Mouse (Mus musculus) Patski (cell line): ENCODE measurements at regions not wholly inside any gene's neighbourhood (a gene's known extent, or its start where the extent isn't known, plus 50 kb on each side); places are given as distances from the start of the nearest gene placed in this dataset.

Experiments
- ATAC-seq: fragments of 100-300 bp; one replicate; pipeline ENCODE4 v1.8.0; 2021
- CTCF ChIA-PET: fragments of 350-600 bp; sonication (Branson Sonifier 250); formaldehyde crosslinking; loops from one replicate; lab custom pipeline; 2022; ENCODE audit warnings: inconsistent platforms; lab: Charles Lee
- POLR2A ChIA-PET: fragments of 350-600 bp; sonication (Branson Sonifier 250); formaldehyde crosslinking; loops from one replicate; lab custom pipeline; 2022; ENCODE audit warnings: antibody characterized with exemption, inconsistent platforms; lab: Charles Lee
- DNase-seq: peaks from one replicate; pipeline ENCODE4 v3.0.0-alpha.2; 2011; ENCODE audit warnings: low read depth, low spot score
- H3K27me3 ChIP-seq: fragments of 371-371 bp; one replicate; pipeline ENCODE4 v1.5.1; 2021
- CTCF ChIP-seq: fragments of 100-300 bp; IDR thresholded peaks from one replicate; pipeline ENCODE4 v1.5.1; 2021
- in situ Hi-C: fragments of 300-500 bp; cut with MboI; formaldehyde crosslinking; loops from 3 replicates; pipeline ENCODE4 v1.11.1; 2018; ENCODE audit warnings: low pct_unique_long_range_greater_than_20kb, mixed read lengths

DNA sequence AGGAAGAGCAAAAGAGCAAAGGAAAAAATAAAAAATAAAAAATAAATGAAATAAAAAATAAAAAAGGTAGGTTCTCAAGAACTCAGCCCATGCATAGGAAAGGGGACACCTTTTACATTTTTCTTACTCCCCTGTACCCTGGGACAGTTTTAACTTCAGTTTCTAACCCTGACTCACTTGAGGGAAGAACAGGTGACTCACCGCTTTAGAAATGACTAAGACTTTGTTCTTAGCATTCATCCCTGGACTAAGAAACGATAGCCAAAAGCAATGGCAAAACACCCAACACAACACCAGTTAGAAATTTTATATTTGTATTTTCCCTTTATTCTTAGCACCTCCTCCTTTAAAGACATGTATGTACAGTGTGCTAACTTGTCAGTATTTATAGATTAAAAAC lies 161.5 kb upstream of the Samsn1 start:
- no peak for TF ChIP-seq CTCF
- POLR2A ChIA-PET, result no interaction called here
- ATAC-seq, result no peak

GRCm38 (mm10) chr16:76183105-76183504 lies 161.0 kb upstream of the Samsn1 start:
- in situ Hi-C loops, result no loop called here
- ChIA-PET POLR2A (no interaction called here), CTCF (no interaction called here)
- DNase-seq (no peak), ATAC-seq (no peak)
- H3K27me3 ChIP-seq, result peaks cover 4% of the 10 kb centered on the region
- no peak for TF ChIP-seq CTCF

More for the DNA sequence above, 161.5 kb upstream of the Samsn1 start:
- peaks cover 4% of the 10 kb centered on the region for H3K27me3 ChIP-seq
- in situ Hi-C loops, result no loop called here
- CTCF ChIA-PET, result no interaction called here
- DNase-seq, result no peak

- H3K27me3 ChIP-seq, result no peaks in the 10 kb centered on the region
- in situ Hi-C loops, result no loop called here
- ChIA-PET CTCF (no interaction called here), POLR2A (no interaction called here)
- DNase-seq (no peak), ATAC-seq (no peak)
- TF ChIP-seq CTCF, result no peak
Measured at GRCm38 (mm10) chr16:76181596-76181995, 159.5 kb upstream of the Samsn1 start.

DNA sequence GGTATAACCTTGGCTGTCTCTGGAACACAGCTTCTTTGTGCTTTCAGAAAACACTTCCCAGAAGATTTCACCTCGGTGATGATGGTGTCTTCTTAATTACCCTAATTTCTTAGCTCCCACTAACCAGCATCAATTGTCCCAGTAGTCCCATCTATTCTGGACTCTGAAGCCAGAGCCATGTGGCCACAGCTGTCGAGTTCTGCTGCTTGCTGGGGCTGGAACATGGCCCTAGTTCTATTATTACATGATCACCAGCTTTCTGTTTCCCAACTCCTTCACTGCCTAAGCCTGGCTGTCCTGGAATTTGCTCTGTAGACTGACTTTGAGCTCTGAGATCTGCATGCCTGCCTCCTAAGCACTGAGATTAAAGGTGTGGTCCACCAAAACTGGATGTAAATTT lies 145.6 kb upstream of the Samsn1 start:
- POLR2A ChIA-PET, result no interaction called here
- no peaks in the 10 kb centered on the region for H3K27me3 ChIP-seq
- DNase-seq (no peak), ATAC-seq (no peak)
- TF ChIP-seq CTCF, result no peak
- CTCF ChIA-PET, result no interaction called here
- in situ Hi-C loops, result no loop called here

DNA sequence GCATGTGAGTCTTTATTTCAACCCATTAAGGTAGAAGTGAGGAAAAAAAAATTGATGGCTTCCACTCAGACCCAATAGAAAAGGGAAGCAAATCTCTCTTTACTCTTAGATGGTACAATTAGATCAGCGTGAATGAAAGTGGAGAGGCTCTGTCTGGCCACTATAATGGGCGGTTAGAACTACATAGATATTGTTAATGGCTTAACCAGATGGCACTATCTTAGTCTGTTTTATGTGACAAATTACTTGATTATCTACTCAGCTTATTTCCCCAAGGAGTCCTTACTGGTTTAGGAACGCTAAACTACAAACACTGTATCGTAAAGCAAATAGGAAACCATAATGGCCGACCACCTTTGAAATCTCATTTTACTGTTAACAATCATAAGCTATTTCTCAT lies 138.8 kb upstream of the Samsn1 start:
- CTCF ChIA-PET, result no interaction called here
- POLR2A ChIA-PET, result no interaction called here

DNA sequence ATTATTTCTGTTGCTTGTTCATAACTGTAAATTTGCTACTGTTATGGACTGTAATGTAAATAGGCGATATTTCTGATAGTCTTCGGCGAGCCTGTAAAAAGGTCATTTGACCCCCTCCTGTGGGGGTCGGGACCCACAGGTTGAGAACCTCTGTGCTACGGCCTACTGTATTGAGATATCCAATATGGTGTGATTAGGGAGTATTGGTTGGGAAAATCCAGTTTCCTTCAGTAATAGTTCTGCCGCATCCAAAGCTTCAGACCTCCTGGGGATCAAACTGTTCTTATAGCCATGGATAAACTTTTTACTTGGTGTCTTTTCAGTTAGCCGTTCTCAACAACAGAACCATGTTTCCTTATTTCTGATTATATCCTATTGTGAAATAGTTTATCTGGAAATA lies 136.5 kb upstream of the Samsn1 start:
- no peak for TF ChIP-seq CTCF
- H3K27me3 ChIP-seq, result peaks cover 13% of the 10 kb centered on the region
- POLR2A ChIA-PET, result no interaction called here
- DNase-seq, result no peak
- CTCF ChIA-PET, result interaction anchor here (0.9 kb wide), 1 partner anchor 110 kb away, joined by 3 read pairs; no protein-coding TSS in a partner anchor
- in situ Hi-C loops, result no loop called here
- no peak for ATAC-seq

More for the DNA sequence above, 138.8 kb upstream of the Samsn1 start:
- ATAC-seq (no peak), DNase-seq (no peak)
- no peak for TF ChIP-seq CTCF
- peaks cover 13% of the 10 kb centered on the region for H3K27me3 ChIP-seq
- in situ Hi-C loops, result no loop called here

DNA sequence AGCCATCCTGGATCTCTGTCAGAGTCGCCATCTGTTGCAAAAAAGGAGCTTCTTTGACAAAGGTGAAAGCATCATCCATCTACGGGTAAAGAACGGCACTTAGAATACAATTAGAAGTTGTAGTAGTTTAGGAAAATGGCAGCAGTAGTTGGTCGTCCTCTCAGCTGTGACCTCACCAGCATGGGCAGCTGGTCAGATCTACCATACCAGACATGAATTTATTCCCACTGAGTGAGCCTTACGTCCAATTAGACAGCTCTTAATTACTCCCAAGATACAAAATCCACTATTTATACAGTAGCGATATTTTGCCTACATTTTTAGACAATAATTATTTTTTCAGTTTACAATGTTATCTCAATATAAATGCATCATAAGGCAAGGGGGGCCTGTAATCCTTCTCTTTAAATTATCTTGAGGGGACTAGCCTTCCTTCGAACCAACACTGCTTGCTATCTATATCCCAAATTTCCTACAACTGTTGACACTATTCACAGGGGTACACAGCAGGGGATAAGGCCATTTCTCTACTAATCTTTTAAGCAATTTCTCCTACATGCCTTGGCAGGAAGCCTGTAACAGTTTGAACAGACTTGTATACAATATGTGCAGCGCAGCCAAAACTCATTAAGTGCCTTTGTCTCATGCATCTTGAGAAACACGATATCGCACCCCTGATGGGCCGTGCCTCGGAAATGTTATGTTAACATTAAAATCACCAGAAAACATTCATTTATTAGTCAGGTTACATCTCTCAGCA lies 131.9 kb upstream of the Samsn1 start:
- in situ Hi-C loops, result no loop called here
- no peak for ATAC-seq
- ChIA-PET POLR2A (interaction anchor here (0.7 kb wide), 1 partner anchor 520 kb away, joined by 4 read pairs; no protein-coding TSS in a partner anchor), CTCF (no interaction called here)
- H3K27me3 ChIP-seq, result peaks cover 3% of the 10 kb centered on the region
- DNase-seq, result no peak
- TF ChIP-seq CTCF, result no peak

DNA sequence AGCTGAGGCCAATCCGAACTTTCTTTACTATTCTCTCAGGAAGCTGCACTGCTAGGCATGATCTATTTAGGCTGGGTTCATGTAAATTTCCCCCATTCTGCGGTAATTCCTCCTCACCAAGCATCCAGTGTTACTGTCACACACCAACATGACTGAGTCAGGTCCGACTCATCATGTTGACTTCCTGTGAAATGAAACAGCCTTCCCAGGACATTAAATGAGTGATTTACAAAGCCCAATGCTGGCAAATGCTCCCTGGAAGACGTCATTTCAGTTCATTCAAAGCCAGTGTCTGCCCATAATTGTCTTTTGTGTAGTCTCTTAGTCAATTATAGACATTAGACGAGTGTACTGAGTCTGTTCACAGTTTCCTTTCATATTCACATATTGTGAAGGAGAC lies 127.5 kb upstream of the Samsn1 start:
- ATAC-seq, result peak; percentile 26
- no peaks in the 10 kb centered on the region for H3K27me3 ChIP-seq
- in situ Hi-C loops, result no loop called here
- peak; percentile 12 for DNase-seq
- ChIA-PET CTCF (no interaction called here), POLR2A (no interaction called here)
- no peak for TF ChIP-seq CTCF

GRCm38 (mm10) chr16:76133892-76134291 lies 111.8 kb upstream of the Samsn1 start:
- POLR2A ChIA-PET, result no interaction called here
- DNase-seq, result no peak

GRCm38 (mm10) chr16:76130486-76130885 lies 108.4 kb upstream of the Samsn1 start:
- TF ChIP-seq CTCF, result no peak
- in situ Hi-C loops, result no loop called here
- CTCF ChIA-PET, result interaction anchor here (0.6 kb wide), 1 partner anchor 550 kb away, joined by 3 read pairs; no protein-coding TSS in a partner anchor

More at GRCm38 (mm10) chr16:76133892-76134291, 111.8 kb upstream of the Samsn1 start:
- no peak for ATAC-seq
- in situ Hi-C loops, result no loop called here
- peaks cover 3% of the 10 kb centered on the region for H3K27me3 ChIP-seq
- CTCF ChIA-PET, result no interaction called here
- TF ChIP-seq CTCF, result no peak

DNA sequence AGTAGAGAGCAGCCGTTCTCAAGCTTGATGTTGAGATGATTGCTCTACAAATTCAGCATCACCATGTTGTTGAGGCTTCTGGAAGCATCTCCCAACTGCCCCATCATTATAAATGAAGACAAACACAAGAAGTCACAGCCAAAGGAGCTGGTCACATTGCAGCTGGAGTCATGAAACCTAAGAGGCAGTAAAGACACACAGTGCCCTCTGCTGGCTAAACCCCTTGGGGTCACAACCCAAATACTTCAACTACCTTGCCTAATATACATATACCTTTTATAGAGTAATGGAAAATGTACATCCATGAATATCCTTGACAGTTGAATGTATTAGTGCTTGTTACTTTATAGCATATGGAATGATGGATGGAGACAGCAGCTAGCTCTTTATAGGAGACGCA lies 107.9 kb upstream of the Samsn1 start:
- ChIA-PET POLR2A (no interaction called here), CTCF (interaction anchor here (0.6 to 1.5 kb wide), 2 partner anchors 433 to 549 kb away, joined by 3 to 5 read pairs; no protein-coding TSS in a partner anchor)
- TF ChIP-seq CTCF, result peak; percentile 56
- in situ Hi-C loops, result loop anchor here (10.0 kb wide), 1 partner anchor 355 kb away; no protein-coding TSS in a partner anchor
- DNase-seq, result no peak
- ATAC-seq, result no peak
- H3K27me3 ChIP-seq, result peaks cover 4% of the 10 kb centered on the region

More at GRCm38 (mm10) chr16:76130486-76130885, 108.4 kb upstream of the Samsn1 start:
- POLR2A ChIA-PET, result no interaction called here
- DNase-seq, result no peak
- H3K27me3 ChIP-seq, result peaks cover 4% of the 10 kb centered on the region
- ATAC-seq, result no peak
